Mouse (Mus musculus) skeletal muscle tissue, adult 2 months (tissue): ENCODE results near the gene Mmd.

ENCODE experiments used
- DNase-seq: peaks from one replicate; pipeline ENCODE4 v3.0.0-alpha.2; 2012; ENCODE audit warnings: low read depth, low spot score

Gene Mmd

GRCm38 (mm10) chr11:90283159-90283558 lies 33.9 kb downstream of the Mmd start:
- DNase-seq: no peak

- DNase-seq: no peak
Observed at GRCm38 (mm10) chr11:90283601-90284000, 34.3 kb downstream of the Mmd start.

GRCm38 (mm10) chr11:90284079-90284478 lies 34.8 kb downstream of the Mmd start:
- DNase-seq: no peak

- DNase-seq: no peak
Observed at GRCm38 (mm10) chr11:90284623-90285022, 35.4 kb downstream of the Mmd start.

- no peak for DNase-seq
Observed at GRCm38 (mm10) chr11:90286550-90287154, 37.4 kb downstream of the Mmd start.

DNA sequence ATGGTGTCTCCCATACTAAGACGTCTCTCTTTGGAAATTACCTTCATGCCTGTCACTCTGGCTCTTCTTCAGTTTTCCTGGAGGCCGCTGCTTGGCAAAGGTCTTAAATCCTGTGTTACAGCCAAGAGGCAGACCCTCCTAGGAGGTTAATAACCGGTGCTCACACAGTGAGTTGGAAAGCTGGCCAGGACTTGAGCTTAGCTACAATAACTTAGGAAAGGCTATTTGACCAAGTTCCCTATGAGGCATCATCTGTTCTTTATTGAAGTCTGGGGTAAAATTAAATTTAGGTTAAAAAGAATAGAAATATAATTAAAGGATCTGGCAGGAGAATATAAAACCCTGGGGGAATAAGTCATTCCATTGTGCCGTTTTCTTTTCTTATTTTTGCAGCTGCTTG lies 41.9 kb downstream of the Mmd start:
- DNase-seq: no peak

DNA sequence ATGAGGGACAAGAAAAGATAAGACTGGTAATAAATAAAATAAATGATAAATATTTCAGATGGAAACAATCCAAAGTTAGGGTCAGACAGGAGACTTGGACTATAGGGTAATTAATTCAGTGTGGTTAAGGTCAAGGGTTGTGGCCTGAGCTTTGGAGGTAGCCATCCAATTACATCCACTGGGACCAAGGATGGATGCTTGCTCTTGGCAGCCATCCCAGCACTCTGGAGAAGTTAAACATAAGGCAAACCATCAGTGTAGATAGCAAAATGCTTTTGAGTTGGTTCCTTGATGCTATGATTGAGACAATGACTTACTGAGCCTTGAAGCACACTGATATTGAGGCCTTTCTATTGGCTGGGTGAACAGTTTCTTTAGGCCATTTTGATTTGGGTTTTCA lies 43.5 kb downstream of the Mmd start:
- no peak for DNase-seq

DNA sequence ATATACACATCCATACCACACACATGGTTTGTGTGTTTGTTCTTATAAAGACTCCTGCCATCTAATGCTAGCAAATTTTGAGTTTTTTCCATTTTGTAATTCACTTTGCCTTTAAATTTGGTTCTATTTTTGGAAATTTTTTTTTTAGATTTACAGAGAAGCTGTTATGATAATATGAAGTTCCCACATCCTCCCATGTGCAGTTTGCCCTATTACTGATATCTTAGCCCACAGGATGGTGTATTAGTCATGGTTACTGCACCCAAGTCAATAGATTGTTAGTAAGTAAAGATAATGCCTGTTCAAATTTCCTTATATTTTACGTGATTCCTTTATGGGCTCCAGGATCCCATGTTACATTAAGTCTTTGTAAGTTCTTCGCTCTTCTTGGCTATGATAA lies 45.4 kb downstream of the Mmd start:
- DNase-seq: no peak

GRCm38 (mm10) chr11:90306067-90306466 lies 56.8 kb downstream of the Mmd start:
- DNase-seq: no peak

GRCm38 (mm10) chr11:90306993-90307392 lies 57.7 kb downstream of the Mmd start:
- DNase-seq: peak; percentile 48

GRCm38 (mm10) chr11:90314606-90315005 lies 65.3 kb downstream of the Mmd start:
- no peak for DNase-seq

DNA sequence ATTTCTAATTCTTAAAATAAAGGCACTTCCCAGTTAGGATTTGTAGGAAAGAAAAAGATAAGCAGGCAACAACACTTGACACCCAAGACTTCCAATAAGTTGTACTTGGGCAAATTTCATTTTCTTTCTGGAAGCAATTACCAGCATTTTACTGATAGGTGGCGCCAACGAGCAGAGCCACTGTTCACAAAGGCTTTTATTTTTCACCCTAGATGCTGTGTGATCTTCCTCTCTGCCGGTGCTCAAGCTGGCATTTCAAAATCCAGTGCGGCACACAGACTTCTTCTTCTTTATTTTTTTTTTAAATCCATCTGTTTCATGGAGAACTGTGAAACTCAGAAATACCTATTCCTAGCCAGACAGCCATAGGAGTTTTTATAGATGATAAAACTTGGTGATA lies 68.2 kb downstream of the Mmd start:
- no peak for DNase-seq

DNA sequence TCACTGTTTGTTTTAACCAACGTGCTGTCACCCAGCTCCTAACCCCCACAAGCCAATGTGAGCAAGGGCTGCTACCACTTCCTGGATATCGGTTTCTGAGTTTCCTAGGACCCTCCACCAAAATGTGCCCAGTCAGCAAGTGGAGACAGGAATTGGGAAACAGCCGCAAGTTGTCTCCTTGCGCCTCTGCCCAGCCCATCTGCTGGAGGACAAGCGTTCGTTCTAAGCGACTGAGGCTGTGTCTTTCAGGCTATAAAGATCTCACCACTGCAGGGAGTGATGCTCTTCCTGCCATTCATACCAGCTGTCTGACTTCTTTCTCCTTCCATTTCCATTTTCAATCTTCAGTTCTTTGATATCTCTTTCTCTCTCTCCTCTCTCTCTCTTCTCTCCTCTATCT lies 71.7 kb downstream of the Mmd start:
- DNase-seq: no peak

GRCm38 (mm10) chr11:90324597-90324996 lies 75.3 kb downstream of the Mmd start:
- DNase-seq: no peak

- no peak for DNase-seq
Observed at GRCm38 (mm10) chr11:90326146-90326545, 76.9 kb downstream of the Mmd start.

DNA sequence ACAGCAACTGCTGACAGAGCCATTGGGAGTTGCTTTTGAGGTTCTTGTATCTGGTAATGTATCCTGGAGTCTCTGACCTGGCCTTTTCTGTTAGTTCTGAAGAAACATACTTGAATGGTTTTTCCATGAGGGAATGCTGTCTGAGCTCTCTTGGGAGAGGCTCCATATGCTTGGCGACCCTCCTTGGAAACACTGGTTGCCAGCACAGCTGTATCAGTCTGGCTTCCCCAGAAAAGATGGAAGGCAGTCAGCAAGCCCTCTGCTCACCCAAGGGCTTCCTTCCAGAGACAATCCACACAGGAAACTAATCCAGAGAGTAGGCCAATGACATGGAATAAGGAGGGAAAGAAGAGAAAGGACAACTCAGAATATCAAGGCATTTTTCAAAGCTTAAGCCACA lies 77.6 kb downstream of the Mmd start:
- DNase-seq: peak; percentile 79
